Mouse (Mus musculus) common myeloid progenitor, adult 5-6 weeks (primary cell): ENCODE data around the gene Rpain. TPM values are rescaled to one million over a fixed set of nuclear protein-coding genes. Genes with fewer than 3 reads are reported as not detected.

Experiments
- ATAC-seq: replicated peaks from 2 replicates; pipeline ENCODE4 v1.8.0; 2016; ENCODE audit warnings: low read depth, mild to moderate bottlenecking, moderate TSS enrichment, inconsistent platforms; ENCODE audit not compliant: poor library complexity, severe bottlenecking
- total RNA-seq: library from RNA; stranded (forward); fragments of 200-1000, 187-1606 nt; gene quantifications from 2 replicates; pipeline ENCODE4 v1.2.3, GENCODE M21; 2017

Gene Rpain
- total RNA-seq, result 35.1 and 40.1 TPM in 2 replicates

DNA sequence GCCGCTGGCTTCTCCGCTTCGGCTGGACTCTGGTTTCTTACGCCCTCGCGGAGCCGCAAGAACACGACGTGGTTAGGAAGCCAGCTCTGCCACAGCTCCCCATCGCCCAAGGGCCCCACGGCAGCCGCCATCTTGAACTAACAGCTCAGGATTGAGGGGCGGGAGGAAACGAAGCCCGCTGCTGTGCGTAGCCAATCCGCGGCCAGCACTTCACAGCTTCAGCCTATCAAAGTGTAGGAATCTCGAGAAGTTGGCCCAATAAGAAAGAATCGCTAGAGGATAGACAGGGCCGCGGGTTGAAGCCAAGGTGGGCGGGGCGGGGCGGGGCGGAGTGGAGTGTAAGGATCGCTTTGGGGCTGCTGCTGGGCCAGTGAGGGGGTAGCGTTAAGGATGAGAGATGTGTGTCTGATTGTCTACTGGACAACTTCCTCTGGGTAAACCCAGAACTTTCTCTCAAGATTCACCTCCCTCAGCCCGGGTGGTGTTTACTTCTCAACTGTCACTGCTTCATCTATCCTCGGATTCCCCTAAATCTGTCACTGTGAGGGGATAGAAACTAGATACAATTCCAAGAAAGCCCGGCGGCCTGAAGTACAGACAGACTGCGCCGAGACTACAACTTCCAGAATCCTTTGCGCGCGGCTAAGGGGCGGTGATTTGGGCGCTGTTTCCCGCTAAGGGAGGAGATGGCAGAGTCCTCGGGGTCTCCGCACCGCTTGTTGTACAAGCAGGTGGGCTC lies at the start of gene Rpain, which contains the start of gene Nup88:
Gene Rpain, plus strand, starts transcription at position 393 of the 739 bp plus-strand sequence.
Gene Nup88, minus strand, starts transcription at position 153 of the 739 bp plus-strand sequence.
- ATAC-seq, result peak; percentile 82

DNA sequence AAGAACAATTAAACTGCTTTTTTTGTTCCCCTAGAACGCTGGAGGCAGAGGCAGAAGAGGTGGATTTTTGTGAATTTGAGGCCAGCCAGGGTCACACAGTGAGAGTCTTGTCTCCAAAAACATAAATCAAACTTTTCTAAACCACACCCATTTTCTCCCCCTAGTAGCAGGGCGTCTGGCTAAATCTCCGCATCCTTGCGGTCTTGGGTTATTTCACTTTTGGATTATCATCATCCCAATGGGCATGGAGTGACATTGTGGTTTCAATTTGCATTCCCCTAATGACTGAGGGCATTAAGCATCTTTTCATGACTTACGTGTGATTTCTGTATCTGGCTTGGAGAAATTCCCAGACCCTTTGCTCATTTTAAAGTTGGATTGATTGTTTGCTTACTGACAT lies 38.6 kb upstream of the Rpain start:
- ATAC-seq, result no peak

DNA sequence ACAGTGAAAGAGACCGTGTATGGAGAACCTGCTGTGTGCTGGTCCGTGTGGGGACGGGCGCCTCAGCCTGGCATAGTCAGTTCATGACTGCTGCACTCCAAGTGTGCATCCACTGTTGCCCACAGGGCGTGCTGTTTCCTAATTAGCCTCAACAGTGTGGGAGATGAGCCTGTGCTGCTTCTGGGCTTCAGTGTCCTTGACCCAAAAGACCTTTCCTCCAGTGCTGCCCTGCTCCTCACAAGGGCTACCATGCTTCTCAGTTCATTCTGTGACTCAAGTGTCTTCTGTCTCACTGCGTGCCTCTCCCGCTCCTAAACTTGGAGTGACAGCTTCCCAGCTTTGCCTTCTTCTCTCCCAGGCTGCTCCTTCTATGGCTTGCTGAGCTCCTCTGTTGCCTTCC lies 34.7 kb upstream of the Rpain start:
- ATAC-seq, result no peak

DNA sequence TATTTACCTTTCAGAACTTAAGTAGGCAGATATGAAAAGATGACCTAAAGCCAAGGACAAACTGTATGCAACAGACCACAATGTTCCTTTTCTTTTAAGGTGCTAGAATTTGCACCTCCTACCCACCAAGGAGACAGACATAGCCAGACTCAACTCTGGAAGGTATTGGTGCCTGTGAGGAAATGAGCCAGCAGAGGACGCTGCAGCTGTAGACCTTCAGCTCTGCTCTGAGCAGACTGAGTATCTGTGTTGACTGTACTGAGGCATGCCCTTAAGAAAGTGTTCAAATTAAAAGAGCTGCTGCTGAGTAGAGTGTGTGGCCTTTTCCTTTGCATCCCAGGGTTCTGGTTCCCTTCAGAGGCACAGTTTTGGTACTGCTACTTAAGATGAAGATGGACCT lies 27.4 kb upstream of the Rpain start:
- ATAC-seq, result no peak

DNA sequence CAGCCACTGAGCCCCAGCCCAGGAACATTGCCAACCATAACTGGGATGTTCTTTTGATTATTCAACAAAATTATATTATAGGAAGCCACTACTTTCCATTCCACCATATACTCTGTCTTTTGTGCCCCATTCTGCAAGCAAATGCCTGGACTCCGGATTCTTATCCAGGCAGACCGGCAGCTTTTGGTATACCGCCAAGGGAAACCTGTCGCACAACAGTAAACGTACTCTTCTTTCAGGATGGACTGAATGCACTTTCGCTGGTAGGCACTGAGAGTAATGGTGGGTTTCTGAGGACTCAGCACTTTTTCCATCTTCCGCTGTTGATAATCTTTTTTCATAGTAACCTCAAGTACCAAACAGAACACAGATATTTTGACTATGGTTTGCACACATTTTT lies 26.4 kb upstream of the Rpain start:
- ATAC-seq, result no peak

DNA sequence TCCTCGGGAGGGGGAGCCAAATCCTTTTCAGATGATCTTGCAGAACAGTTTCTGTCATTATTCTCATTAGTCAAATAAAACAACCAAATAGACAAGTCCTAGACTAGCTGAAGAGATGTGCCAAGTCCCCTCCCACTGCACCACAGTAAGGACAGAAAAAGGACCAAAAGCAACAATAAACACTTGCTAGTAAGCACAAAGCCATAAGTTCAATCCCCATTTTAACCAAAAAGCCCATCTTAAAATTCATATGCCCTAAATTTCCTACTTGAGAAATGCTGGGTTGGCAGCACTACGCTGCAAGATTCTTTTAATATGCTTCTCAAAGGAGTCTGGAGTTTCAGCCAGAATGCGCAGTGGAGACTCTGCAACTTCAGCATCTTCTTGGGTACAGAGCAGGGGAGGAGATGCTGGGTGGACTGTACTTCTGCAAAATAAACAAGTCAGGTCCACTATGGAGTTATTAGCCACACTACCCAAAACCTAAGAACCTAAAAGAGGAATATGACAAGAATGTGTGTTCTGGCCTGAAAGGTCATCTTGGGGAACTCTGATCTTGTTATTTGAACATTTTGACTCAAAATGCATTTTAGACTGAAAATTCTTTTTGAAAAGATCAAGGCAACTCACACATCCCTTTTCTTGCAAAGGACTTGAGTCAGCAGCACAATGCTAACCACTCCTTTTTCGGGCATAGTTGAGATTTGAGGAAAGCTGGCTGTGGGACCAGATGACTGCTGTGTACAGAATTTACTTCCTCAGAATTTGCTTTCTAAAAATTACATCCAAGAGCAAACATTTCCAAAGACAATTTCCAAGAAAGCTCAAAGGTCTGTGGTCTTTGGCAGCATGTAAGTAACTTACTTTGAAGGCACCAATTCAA lies 24.8 kb upstream of the Rpain start:
- no peak for ATAC-seq

DNA sequence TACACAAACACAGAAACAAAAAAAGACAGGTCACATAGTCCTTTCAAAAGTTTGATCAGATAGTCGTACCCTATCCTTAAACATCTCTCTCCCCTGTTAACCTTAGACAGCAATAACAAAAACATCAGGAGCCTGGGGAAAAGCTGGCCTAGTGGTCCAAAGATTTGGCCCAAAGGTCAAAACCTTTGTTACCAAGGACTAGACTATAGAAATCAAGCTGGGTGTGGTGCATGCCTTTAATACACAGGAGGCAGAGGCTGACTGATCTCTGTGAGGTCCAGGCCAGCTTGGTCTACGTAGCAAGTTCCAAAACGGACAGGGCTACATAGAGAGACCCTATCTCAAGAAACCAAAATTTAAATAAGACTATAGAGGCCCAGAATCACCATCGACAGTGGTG lies 15.3 kb upstream of the Rpain start:
- ATAC-seq, result no peak

DNA sequence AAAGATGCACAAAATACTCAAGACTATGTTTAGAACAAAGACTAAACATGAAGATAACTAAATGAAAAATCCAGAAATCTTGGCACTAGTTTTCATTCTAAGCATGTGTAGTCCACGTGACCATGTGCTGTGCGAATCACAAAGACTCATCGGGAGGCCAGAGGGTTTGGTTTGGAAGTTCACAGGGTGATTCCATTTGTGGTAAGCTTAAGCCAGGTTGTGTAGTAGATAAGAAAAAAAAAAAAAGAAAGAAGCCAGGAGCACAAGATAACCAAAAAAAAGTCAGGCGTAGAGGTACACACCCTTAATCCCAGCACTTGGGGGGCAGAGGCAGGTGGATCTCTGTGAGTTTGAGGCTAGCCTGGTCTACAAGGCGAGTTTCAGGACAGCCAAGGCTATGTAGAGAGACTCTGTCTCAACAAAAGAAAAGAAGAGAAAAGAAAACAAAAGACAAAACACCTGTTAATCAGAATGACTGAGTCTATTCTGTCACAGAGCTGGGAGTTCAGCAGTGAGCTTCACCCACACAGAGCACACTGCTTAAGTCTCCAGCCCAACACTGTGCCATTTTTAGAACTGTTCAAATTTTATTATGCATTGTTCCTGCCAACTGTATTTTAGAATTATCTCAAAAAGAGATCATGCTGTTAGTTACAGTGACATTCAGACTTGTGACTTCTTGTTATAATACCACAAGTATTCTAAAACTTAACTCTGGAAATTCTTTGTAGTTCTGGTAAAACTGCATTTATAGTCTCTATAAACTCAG lies 9.0 kb upstream of the Rpain start:
- ATAC-seq, result no peak

DNA sequence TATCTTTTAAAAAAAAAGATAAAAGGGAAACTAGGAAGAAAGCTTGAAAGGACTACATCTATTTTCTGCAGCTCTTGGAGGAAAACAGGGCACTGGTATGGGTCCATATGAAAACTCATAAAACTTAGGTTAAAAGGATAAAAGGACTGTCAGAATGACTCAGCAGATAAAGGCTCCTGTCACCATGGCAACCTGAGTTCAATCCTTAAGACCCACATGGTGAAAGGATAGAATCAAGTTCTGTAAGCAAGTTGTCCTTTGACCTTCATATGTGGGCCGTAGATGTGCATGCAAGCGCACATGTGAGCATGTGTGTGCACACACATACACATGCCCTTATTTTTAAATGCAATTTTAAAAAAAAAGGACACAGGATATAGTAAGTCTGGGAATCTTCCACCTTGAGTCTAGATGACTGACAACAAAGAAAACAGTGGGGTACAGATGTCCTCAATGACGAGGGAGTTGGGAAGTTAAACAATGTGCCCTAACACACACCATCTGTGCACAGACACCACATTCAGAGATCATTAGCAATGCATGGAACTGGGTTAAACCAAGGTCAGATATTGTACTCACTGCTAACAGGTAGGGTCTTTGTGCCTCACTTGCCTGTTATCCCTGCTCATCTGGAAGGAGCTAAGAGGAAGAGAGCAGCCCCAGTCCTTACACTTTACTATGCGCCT lies 5.6 kb upstream of the Rpain start:
- no peak for ATAC-seq

DNA sequence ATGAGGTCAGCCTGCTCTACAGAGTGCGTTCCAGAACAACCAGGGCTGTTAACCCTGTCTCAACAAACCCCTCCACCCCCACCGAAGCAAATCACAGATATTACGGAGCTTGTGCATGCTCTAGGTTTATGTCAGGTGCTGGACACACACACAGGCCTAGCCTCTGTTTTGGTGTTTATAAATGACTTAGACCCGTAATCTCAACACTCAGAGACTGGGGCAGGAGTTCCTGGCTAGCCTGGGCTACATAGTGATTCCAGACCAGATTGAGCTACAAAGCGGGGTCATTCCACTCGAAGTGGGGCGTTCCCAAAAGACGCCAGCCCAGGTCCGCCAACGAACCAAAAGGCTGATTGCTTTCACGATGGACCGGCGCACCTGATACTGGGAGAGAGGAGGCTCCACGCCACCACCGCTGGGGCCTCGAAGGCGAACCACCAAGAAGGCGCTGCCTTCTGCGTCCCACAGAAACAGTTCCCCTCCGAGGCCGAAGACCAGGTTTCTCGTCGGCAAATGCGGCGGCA lies 680 bp upstream of the Rpain start:
- peak; percentile 11 for ATAC-seq

DNA sequence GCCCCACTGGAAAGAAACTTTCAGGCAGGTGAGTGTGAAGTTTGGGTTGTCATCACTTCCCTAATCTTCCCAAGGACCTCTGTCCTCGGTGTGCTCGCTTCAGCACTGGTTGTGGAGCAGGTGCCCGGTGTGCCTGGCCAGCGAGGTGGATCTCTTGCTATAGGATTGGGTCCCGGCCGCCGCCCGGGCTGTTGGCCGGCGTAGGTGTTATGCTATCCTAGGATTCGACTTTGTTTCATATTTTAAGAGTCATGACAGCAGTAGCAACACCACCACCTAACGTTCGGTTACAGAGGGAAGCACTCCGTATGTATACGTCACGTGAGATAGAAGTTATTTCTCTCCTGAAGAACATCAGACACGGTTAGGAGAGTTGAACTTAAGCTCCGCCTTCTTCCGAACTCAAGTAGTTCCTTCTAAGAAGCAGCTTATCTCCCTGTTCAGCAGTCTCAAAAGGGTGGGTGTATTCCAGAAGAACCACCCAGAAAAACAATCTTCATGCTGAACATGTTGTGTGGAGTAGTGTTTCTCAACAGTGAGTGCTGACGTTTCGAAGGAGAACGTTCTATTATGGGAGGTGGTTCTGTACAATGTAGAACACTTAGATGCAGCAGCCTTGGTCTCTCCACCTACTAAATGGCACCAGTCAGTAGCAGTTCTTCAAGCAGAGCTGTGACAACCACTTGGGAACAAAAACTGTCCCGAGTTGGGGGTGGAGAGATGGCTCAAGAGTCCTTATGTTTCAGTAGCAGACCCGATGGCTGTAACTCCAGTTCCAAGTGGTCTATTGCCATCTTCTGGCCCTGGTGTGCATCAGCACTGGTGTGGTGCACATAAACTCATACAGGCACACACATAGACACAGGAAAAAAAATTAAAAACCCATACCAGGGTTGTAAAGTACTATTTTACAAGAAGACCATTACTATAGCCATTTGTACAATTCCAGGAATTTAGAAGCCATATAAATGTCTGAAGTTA lies 837 bp downstream of the Rpain start:
- ATAC-seq, result peak; percentile 60

DNA sequence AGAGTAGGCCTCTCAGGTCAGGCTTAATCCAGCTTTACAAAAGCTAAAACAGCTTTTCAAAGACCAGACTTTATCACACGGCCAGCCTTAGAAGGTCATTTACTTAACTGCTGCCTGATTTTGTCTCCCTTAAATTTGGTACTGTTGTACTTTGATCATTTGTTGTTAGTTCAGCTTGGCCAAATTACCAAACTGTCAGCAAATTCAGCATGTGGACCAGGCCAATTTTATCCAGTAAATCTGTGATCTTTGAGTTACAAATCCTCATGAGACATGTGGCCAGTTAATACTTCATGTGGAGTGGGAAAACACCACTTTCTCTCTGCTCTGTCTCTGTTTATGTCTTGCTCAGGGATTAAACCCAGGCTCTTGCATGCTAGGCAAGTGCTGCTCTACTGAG lies 2.6 kb downstream of the Rpain start:
- ATAC-seq, result no peak

DNA sequence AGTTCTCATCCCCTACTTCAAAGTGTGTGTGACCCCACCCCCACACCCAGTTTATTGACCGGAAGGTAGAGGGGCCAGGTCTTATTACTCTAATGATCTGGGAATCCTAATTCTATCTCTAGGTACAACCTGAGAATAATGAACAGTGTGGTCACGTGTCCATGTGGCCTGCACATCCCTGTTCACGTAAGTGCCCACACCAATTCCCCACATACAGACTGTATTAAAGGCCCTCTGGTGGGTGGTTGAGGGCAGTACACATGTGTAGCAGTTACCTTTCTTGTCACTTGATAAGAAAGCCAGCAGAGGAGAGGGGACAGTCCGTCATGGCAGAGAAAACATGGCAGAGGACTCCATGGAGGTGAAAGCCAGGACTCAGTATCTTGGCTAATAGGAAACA lies 3.9 kb downstream of the Rpain start:
- no peak for ATAC-seq

DNA sequence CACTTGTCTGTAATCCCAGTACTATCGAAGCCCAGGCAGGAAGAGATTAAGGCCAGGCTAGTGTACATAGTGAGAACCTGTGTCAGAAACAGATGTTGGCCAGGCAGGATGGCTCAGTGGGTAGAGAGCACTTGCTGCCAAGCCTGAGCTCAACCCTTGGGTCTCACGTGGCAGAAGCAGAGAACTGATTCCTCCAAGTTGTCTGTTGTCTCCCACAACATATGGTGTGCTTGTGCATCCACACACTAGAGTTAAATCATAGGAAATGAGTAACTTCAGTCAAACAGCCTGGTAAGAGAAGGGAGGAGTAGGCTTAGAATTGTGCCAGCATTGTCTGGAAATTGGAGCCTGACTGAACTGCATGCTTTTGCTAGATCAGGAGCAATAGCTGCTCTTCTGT lies 5.2 kb downstream of the Rpain start:
- ATAC-seq, result no peak

DNA sequence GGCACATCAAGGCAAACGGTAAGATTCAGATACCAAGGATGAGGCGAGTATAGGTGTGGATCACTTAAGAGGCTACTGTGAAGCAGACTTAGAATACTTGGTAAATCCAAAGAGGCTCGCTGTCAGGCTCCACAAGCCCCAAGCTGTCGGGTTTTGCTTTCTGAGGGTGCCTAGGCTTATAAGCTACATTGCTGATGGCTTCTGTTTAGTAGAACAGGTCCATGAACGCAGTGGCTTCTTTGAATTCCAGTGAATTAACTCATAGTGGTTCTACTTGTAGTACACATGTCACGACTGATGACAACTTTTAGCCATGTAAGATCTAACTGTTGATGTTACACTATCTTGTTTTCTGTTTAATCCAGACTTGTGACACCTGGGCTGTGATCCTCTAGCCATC lies 7.3 kb downstream of the Rpain start:
- ATAC-seq, result no peak

DNA sequence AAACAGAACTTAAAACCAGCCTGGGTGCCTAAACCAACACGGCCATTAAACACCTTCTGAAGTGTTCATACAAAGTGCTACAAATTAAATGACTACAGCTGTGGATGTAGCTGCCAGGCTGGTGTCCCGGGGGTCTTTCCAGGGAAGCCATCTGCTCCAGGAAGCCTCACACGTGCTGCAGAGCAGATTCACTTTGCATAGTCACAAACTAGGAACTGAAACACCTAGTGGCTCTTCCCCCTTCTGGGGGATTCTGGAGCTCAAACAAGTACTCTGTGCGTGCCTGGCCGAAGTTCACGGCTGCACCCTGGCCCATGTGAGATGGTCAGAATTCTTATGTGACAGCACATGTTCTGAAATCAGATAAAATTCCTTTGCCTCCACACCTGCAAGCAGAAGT lies 10.2 kb downstream of the Rpain start:
- ATAC-seq, result no peak

DNA sequence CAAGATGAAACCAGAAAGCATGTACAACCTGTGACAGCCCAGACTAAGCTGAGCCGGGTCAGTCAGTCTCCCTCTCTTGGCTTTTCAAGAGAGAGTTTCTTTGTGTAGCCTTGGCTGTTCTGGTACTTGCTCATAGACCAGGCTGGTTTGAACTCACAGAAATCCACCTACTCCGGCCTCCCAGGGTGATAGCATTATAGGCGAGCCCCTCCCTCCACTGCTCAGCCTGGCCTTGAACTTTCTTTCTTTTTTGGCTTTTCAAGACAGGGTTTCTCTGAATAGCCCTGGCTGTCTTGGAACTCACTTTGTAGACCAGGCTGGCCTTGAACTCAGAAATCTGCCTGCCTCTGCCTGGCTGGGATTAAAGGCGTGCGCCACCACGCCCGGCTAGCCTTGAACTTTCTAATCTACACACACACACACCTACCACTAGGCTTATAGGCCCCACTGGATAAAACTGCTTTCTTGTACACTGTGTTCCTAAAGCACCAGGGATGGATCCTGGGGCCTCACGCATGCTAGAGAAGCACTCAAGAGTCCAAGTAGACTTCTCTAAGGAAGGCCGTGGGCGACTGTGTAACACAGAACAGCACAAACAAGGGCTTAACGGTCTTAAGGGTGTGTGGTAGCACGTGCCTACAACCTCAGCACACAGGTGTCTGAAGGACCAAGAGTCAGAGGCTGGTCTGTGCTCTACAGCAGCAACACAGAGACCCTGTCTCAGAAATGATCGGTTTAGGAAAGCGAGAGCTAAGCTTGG lies 10.9 kb downstream of the Rpain start:
- no peak for ATAC-seq

DNA sequence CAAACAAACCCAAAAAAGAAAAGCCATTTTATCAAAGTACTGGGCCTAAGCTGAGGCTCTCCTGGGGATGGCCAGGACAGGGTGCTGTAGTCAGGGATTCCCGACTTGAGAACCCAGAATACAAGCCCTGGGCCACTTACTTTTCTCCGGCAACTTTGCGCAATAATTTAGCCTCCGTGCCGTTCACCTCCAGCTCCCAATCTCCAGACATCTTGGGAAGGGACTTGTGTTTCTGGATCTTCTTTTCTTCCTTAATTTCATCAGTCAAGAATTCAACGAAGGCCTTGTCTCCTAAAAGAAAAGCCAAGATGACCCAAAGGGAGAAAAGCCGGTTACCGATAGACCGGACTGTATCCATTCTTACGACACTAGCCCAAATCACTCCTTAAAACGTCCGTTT lies 12.0 kb downstream of the Rpain start:
- no peak for ATAC-seq
